Mouse (Mus musculus) embryonic stem cell, embryonic (primary cell): ENCODE data around the gene Tmem150a.

Source experiments
- CTCF ChIA-PET, 4 experiments: fragments of 300-600 bp in 2 of 4; fragments of 350-600 bp in 2 of 4; sonication (Branson Sonifier 250); formaldehyde crosslinking; loops; one replicate each; lab custom pipeline; 2022; ENCODE audit warnings: inconsistent platforms in 2 of 4; lab: Charles Lee
- POLR2A ChIA-PET, 4 experiments: fragments of 300-600 bp in 2 of 4; fragments of 350-600 bp in 2 of 4; sonication (Branson Sonifier 250); formaldehyde crosslinking; loops; one replicate each; lab custom pipeline; 2022; ENCODE audit warnings: antibody characterized with exemption in 4 of 4, inconsistent platforms in 1 of 4; lab: Charles Lee

The Tmem150a gene

DNA sequence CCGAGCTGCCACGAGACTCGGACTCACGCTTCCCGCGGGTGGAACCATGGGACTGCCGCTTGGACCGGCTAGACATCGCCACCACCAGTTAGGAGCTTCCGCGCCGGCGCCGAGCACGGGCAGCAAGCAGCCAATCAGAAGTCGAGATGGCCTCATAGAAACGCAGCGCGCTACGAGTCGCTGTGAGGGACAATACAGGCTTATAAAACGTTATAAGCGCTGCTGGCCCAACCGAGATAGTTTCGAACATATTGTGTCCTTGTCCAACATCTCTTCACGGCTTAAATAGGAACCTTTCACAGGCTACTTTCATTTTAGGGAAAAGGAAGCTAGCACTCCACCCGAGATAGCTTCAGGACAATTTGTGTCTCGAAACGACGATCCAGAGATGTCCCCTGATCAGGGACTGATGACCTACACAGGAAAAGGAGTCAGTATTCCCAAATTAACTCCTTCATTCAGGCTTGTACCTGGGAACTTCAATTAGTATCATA is 10.1 kb upstream of the Tmem150a start, which contains the start of gene Usp39:
Gene Usp39, minus strand, starts transcription at position 111 of the 494 bp plus-strand sequence.
- ChIA-PET CTCF (interaction anchor here in 1 of 4 experiments (0.7 to 1.2 kb wide), 4 partner anchors 9 to 69 kb away, joined by 3 read pairs; partner anchors contain the start of gene Ggcx), POLR2A (interaction anchor here (0.6 to 8.7 kb wide), 27 partner anchors 8 to 801 kb away, joined by 3 to 130 read pairs (median 6); partner anchors contain the start of genes Tmem150a (in 4 of the 4), Mat2a (in 3 of the 4), Ggcx (in 1 of the 4) and Polr1a (in 1 of the 4))

DNA sequence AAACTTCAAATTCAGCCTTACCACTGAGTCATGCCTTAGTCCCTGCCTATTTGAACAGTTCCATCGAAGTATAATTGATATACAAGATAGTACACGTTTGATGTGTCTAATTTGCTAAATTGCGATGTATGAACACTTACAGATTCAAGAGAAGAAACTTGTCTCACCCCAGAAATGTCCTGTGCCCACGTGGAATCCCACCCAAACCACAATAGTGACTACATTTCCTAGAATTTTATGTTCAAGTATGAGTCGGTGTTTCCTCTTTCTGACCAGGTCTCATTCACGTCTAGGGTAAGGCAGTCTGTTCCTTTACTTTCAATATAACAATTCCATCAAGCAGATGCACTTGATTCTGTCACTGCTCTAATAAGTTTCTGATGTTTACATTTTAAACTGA is 9.6 kb upstream of the Tmem150a start:
- ChIA-PET CTCF (interaction anchor here in 1 of 4 experiments (0.5 to 1.2 kb wide), 5 partner anchors 9 to 68 kb away, joined by 3 read pairs; partner anchors contain the start of gene Ggcx), POLR2A (interaction anchor here (0.6 to 8.7 kb wide), 29 partner anchors 8 to 801 kb away, joined by 3 to 130 read pairs (median 5); partner anchors contain the start of genes Tmem150a (in 4 of the 4), Mat2a (in 3 of the 4), Ggcx (in 1 of the 4) and Rnf181 (in 1 of the 4))

DNA sequence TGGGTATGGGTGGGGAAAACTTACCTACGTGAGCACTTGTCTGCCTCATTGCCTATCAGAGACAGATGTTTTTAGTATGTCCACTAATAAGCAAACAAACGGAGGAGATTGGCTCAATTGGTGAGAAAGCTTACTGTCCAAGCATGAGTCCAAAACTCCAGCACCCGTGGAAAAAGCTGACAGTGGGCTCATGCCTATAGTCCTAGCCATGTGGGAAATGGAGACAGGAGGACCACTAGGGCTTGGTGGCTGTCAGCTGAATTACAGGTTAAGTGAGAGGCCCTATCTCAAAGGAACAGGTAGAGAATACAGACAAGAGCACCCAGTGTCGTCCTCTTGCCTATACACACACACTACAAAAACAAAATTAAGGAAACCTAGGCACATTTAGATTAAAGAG is 9.0 kb upstream of the Tmem150a start:
- POLR2A ChIA-PET: interaction anchor here in 2 of 4 experiments (0.5 to 8.7 kb wide), 15 partner anchors 10 to 162 kb away, joined by 3 to 130 read pairs (median 5); partner anchors contain the start of genes Mat2a (in 2 of the 2), Tmem150a (in 2 of the 2), Rnf181 (in 1 of the 2) and Vamp8 (in 1 of the 2)
- CTCF ChIA-PET: interaction anchor here in 2 of 4 experiments (0.5 to 0.7 kb wide), 2 partner anchors 44 to 433 kb away, joined by 3 to 5 read pairs; partner anchors contain the start of gene Vamp8 (in 1 of the 2)

DNA sequence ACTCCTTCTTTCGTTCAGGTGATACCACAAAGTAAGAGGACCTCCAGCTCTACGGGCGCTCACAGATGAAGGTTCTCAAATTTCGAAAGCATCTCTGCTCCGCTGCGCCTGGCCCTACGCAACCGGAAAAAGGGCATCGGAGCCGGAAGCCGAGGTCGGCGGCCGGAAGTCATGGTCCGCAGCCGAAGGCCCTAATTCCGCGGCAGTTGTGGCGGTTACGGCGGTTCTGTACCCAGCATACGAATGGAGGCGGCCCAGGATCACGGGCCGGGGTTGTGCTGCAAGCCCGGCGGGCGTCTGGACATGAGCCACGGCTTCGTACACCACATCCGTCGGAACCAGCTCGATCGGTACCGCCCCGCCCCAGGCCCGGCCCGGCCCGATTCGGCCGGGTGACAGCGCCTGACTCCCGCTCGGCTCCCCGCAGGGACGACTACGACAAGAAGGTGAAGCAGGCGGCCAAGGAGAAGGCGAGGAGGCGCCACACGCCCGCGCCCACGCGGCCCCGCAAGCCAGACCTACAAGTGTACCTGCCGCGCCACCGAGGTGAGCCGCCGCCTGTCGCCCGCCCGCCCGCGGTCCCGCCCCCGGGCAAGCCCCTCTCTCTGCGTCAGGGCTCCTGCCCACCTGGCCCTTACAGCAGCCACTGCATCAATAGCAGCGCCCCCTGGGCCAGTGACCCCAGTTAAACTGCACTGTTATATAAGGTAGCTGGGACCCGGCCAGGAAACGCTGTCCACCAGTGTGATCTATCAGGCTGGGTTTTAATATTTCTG is 7.9 kb upstream of the Tmem150a start, which contains the start of gene 0610030E20Rik:
Gene 0610030E20Rik, plus strand, starts transcription at position 152 of the 776 bp plus-strand sequence.
- ChIA-PET POLR2A (interaction anchor here (0.5 to 8.7 kb wide), 28 partner anchors 10 to 388 kb away, joined by 3 to 130 read pairs (median 4); partner anchors contain the start of genes Ggcx (in 2 of the 4), Tmem150a (in 2 of the 4), Vamp8 (in 2 of the 4) and Mat2a (in 1 of the 4)), CTCF (interaction anchor here (0.5 to 1.9 kb wide), 11 partner anchors 8 to 512 kb away, joined by 3 to 6 read pairs (median 4); partner anchors contain the start of genes Ggcx (in 1 of the 4), Tmem150a (in 1 of the 4) and Vamp8 (in 1 of the 4))

DNA sequence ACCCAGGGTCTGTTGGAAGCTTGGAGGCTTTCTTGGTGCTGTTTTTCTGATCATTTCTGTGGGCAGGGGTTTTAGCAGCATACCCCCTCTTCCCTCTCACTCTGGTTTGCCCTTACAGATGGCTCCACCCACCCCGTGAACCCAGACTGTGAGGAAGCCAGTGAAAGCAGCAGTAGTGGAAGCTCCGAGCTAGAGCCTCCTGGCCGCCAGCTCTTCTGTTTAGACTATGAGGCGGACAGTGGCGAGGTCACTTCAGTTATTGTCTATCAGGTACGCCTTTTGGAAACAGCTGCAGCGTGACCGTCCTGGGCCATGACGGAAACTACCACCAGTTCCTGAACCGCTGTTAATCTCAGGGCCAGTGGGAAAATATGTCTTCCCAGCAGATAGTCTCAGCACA is 6.8 kb upstream of the Tmem150a start:
- CTCF ChIA-PET: interaction anchor here in 3 of 4 experiments (0.7 to 1.9 kb wide), 8 partner anchors 9 to 66 kb away, joined by 3 to 6 read pairs (median 4); partner anchors contain the start of genes Ggcx (in 1 of the 3) and Vamp8 (in 1 of the 3)
- POLR2A ChIA-PET: interaction anchor here in 3 of 4 experiments (0.6 to 8.7 kb wide), 13 partner anchors 9 to 171 kb away, joined by 3 to 130 read pairs (median 4); partner anchors contain the start of genes Tmem150a (in 2 of the 3), Ggcx (in 1 of the 3), Mat2a (in 1 of the 3) and Rnf181 (in 1 of the 3)

DNA sequence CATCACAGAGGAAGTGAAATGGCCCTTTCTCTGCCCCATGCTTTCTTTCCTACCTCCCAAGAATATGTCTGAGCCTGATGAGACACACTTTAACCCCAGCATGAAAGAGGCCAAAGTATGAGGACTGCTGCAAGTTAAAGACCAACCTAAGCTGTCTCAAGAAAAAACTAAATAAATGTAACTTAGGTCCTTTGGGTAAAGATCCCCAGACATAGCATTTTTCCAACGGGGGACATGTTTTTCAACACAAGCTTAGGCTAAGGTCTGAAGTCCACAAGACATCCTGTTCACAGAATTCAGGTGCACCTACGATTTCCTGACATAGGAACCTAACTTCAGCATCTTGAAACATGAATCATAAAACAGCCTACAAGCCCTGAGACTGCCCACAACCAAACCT is 5.0 kb upstream of the Tmem150a start:
- ChIA-PET POLR2A (interaction anchor here in 2 of 4 experiments (7.5 to 8.7 kb wide), 2 partner anchors 9 to 11 kb away, joined by 117 to 130 read pairs; partner anchors contain the start of genes Tmem150a (in 2 of the 2) and Rnf181 (in 1 of the 2)), CTCF (no interaction called here)

DNA sequence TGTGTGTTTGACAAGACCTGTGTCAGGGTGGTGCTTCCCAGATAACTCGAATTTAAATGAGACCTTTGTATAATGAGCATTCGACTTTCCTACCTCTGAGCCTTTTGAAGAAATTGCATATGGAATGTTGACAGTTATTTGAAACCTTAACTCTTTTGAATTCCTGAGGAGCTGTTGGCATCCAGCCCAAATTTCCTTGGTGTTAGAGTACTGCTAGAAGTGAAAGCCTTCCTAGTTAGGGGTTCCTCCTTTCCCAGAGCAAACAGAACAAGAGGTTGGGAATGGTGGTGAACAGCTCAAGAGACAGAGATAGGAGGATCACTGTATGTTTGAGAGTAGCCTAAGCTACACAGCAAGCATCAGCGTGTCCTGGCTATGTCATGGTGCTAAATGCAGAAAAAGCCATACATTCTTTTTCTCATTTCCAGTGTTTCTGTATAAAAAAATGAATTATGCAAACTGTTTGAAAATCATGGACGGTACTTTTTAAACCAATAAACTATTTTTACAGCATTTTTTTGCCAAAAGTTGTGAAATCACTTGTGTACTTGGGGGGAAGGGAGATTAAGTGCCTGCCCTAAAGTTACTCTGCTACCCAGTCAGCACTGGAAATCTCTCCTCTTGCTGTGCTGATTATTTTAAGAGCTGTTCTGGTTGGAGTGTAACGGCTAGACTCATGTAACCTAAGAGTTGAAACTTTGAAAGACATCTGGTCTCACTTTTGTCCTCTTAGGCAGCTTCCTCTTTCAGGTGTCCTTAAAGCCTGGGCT is 2.4 kb upstream of the Tmem150a start:
- ChIA-PET POLR2A (interaction anchor here in 2 of 4 experiments (0.7 to 12.6 kb wide), 12 partner anchors 5 to 443 kb away, joined by 3 to 117 read pairs (median 4); partner anchors contain the start of genes Usp39 (in 2 of the 2), 0610030E20Rik (in 1 of the 2), Ggcx (in 1 of the 2) and Vamp5 (in 1 of the 2)), CTCF (no interaction called here)

DNA sequence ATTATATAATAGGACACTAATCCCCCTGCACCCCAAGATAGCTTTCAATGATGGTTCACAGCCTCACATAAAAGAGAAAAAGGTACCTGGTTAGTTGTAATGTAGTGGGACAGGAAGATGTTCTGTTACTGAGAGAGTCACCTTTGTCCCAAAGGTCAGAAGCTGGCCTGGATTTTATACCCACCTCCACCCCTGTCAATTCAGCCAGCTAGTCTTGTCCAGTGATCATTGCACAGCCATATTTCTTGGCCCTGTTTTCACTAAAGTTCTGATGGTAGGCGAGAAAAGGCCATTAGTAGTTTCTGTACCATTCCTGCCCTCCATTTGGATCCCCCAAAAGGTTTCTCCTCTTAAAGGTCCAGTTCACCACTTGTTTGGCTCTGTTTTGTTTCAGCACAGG is 1.2 kb upstream of the Tmem150a start:
- POLR2A ChIA-PET: interaction anchor here (0.7 to 12.6 kb wide), 16 partner anchors 6 to 445 kb away, joined by 3 to 117 read pairs (median 5); partner anchors contain the start of genes Usp39 (in 4 of the 4), 0610030E20Rik (in 1 of the 4), Ggcx (in 1 of the 4) and Tcf7l1 (in 1 of the 4)

DNA sequence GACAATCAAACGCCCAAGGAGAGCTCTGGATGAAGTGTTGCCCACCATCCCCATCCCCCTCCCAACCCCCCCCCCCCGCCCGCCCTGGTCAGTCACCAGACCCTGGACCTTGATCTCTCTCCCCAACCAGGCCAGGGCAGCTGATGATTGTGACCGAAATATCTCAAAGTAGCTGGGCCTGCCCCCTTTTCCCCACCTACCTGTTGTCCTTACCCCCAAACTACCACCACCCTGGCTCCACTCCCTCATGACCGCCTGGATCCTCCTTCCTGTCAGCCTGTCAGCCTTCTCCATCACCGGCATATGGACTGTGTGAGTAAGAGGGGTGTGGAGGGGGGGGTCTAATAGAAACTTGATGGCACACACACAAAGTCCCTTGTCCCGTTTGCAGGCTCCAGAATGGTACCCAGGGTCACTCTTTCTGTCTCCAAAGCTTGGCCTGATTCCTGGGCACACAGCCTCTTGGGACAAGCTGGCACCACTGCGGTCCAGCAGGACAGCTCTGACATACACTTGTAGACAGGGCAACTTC is 820 bp downstream of the Tmem150a start:
- POLR2A ChIA-PET: interaction anchor here (0.6 to 13.1 kb wide), 40 partner anchors 8 to 723 kb away, joined by 3 to 130 read pairs (median 5); partner anchors contain the start of genes Usp39 (in 4 of the 4), Ggcx (in 3 of the 4), Vamp8 (in 3 of the 4) and 0610030E20Rik (in 2 of the 4)
- CTCF ChIA-PET: interaction anchor here (0.5 to 1.9 kb wide), 23 partner anchors 8 to 413 kb away, joined by 3 to 14 read pairs (median 4); partner anchors contain the start of genes Vamp8 (in 2 of the 4), 0610030E20Rik (in 1 of the 4) and Ggcx (in 1 of the 4)

More for the DNA sequence above, 1.2 kb upstream of the Tmem150a start:
- CTCF ChIA-PET: no interaction called here

DNA sequence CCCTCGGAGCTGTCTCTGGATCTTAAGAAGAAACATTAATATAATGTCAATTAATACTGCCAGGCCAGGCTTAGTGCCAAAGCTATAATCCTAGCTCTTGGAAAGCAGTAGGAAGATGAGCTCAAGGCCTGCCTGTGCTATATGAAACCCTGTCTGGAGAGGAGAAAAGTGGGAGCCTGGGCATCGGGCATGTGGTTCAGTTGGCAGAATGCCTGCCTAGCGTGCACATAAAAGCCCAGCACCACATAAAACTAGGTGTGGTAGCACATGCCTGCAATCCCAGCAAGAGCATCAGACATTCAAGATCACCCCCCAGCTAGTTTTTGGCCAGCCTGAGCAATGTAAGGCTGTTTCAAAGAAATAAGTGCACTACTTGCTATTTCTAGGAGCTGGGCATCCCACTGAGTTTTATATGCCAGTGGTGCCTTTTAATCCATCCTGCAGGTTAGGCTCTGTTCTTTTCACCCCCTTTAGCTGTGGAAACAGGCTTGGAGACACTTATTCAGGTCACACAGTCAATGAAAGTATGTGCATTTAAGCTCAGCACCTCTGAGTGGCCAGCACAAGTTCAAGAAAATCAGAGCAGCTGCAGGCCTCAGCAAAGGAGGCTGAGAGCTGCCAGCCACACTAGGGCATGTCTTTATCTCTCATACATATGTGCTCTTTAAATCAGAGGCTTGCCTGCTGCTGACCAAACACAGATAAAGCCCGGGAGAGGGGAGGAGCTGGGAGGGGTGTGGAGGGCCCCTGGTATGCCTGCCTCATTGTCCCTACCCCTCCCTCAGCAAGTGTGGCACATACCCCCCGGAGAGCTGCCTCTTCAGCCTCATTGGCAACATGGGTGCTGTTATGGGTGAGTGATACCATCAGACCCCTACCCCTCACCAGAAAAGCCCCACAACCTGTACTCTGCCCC is 2.2 kb downstream of the Tmem150a start:
- ChIA-PET POLR2A (interaction anchor here (0.6 to 13.1 kb wide), 20 partner anchors 7 to 310 kb away, joined by 3 to 130 read pairs (median 5); partner anchors contain the start of genes Usp39 (in 3 of the 4), 0610030E20Rik (in 2 of the 4), Atoh8 (in 1 of the 4) and Ggcx (in 1 of the 4)), CTCF (interaction anchor here in 2 of 4 experiments (0.6 to 1.7 kb wide), 2 partner anchors 9 kb away, joined by 3 to 4 read pairs; no protein-coding TSS in a partner anchor)

DNA sequence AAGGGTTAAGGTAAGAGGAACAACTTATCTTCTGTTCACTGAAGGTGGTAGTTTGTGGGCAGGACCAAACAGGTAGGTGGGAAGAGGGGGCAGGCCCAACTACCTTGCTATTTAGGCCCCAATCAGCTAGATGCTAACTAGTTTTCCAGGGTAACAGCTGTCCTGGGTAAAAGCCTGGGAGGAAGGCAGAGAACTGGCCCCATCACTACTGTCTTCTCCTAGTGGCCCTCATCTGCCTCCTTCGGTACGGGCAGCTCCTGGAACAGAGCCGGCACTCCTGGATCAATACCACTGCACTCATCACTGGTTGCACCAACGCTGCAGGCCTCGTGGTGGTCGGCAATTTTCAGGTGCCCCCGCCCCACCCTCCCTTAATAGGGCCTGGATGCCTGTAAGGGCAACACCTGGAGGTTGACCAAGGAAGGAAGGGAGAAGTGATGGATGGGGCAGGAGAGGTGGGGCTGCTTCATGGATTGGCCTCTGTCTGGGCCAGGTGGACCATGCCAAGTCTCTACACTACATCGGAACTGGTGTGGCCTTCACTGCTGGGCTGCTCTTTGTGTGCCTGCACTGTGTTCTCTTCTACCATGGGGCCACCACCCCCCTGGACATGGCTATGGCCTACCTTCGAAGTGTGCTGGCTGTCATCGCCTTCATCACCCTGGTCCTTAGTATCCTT is 3.0 kb downstream of the Tmem150a start:
- CTCF ChIA-PET: interaction anchor here in 1 of 4 experiments (0.5 to 1.7 kb wide), 2 partner anchors 10 to 35 kb away, joined by 4 read pairs; no protein-coding TSS in a partner anchor
- POLR2A ChIA-PET: interaction anchor here (0.6 to 13.1 kb wide), 15 partner anchors 10 to 97 kb away, joined by 3 to 130 read pairs (median 5); partner anchors contain the start of genes Usp39 (in 3 of the 4), 0610030E20Rik (in 2 of the 4), Ggcx (in 1 of the 4) and Mat2a (in 1 of the 4)

DNA sequence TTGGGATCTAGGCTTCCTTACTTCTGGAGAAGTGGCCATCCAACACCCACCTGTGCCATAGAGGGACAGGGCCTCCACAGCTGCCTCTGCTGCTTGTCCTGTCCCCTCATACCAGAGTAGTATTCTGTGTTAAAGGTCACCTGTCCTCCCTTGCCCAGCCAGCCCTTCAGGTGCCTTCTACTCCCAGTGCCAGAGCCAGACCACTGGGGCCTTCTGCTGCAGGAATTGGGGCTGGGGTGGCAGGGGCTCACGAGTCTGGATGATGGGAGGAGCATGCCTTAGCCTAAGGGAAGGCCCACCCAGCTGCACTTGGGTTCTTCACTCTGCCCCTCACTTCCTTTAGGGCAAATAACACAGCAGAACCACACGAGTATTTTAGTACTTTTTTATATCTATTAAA is 4.1 kb downstream of the Tmem150a start:
- CTCF ChIA-PET: interaction anchor here in 1 of 4 experiments (0.6 kb wide), 1 partner anchor 175 kb away, joined by 5 read pairs; no protein-coding TSS in a partner anchor
- POLR2A ChIA-PET: interaction anchor here in 2 of 4 experiments (0.6 to 13.1 kb wide), 6 partner anchors 11 to 74 kb away, joined by 3 to 130 read pairs (median 4); partner anchors contain the start of genes 0610030E20Rik (in 2 of the 2) and Usp39 (in 2 of the 2)

DNA sequence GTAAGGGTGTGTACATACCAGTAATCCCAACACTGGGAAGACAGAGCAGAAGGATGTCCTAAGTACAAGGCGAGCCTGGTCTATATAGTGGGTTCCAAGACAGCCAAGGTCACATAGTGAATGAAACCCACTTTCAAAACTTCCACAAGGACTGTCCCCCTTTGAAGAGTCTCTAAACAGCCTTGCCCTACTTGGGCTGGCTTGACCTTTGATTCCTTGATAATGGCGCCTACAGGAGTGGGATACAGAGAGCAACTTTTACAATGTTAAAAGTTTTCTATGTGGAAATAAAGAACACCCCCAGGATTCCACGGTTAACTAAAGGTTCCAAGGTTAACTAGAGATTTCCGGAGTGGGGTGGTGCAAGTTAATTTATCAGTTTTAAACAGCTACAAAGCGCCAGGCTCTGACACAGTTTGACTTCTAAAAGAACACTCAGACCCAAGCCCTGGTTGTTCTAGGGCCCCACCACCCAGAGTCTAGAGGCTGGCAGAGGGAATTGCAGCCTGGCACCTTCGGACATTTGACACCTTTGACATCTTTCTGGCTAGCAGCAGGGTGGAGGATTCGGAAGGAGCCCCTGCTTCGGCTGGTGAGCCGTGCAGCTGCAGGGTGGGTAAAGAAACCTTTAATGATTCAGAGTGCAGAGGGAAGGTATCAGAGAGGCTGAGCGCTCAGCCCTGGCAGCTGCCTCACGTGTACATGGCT is 4.8 kb downstream of the Tmem150a start:
- ChIA-PET POLR2A (interaction anchor here in 3 of 4 experiments (0.6 to 13.1 kb wide), 12 partner anchors 11 to 179 kb away, joined by 3 to 130 read pairs (median 4); partner anchors contain the start of genes 0610030E20Rik (in 2 of the 3), Usp39 (in 2 of the 3), Ggcx (in 1 of the 3) and Vamp5 (in 1 of the 3)), CTCF (interaction anchor here in 1 of 4 experiments (0.7 kb wide), 1 partner anchor 9 kb away, joined by 3 read pairs; no protein-coding TSS in a partner anchor)
